11 mouse cellular contexts compared by ENCODE assay signal in the genomic region with DNA sequence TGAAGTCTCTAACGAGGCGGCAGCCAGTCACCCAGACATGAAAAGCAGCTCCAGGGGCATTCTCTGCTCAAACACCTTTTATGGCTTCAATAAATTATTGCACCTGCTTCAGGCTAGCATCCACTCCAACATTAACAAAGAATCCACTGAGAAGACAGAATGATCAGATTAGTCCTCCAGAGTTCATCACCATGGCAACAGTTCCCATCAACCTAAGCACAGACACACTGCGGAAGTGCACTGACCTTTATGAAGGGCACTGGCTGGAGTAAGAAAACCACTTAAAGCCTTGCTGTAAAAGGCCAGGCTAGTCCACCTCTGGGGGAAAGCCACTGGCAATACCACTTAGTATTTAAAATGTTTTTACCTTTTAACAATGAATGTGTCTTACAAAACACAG. TPM values are rescaled to one million over a fixed set of nuclear protein-coding genes. Genes with fewer than 3 reads are reported as not detected.
DNase-seq lines count a peak whose midpoint lies in the region; ATAC-seq lines count a peak whose summit lies in the region.
"Had no signal": no experiment of that assay in that cellular context is flagged by ENCODE, and none has a peak within 500 bp of the region (broad histone marks: within the 10 kb centered on the region; RNA-seq: fewer than 3 reads in every experiment).

No protein-coding gene starts in this region.

- peak overlapping the region; percentile 68; the same call in 1 of the 2 replicates for H3K27ac ChIP-seq in neural tube, embryonic 14.5 days (ENCODE audit: low read depth, low read length)
- H3K27ac ChIP-seq: limb, embryonic 15.5 days; macrophage had no signal

- peak; percentile 61 for DNase-seq in embryo, embryonic 10 days (ENCODE audit: low spot score)
- no peak for DNase-seq in embryo, embryonic 9.5 days (ENCODE audit: extremely low spot score)
- DNase-seq in kidney, adult 9 months = peak; percentile 42
- no peak for DNase-seq in kidney, postnatal 25 days
- peak; percentile 42 for DNase-seq in induced T-regulatory cell, adult 2 months (ENCODE audit: low read depth)
- no peak for DNase-seq in cerebellum, adult 9-10 months
- no peak for DNase-seq in layer of hippocampus, adult 11-12 months (ENCODE audit: low spot score)

- H3K4me1 ChIP-seq in neural tube, embryonic 14.5 days (ENCODE audit: control insufficient read depth, insufficient read depth, low read length) = peaks cover 9% of the 10 kb centered on the region; the same call in 1 of the 2 replicates
- H3K4me1 ChIP-seq: limb, embryonic 15.5 days had no signal

- peak; percentile 82 for ATAC-seq in neural tube, embryonic 14.5 days (ENCODE audit: low read depth)
- ATAC-seq: Patski had no signal

- no peaks in the 10 kb centered on the region for H3K27me3 ChIP-seq in neural tube, embryonic 14.5 days (ENCODE audit: control insufficient read depth, insufficient read depth, low read length)
- H3K27me3 ChIP-seq: limb, embryonic 15.5 days; Patski had no signal

- no peak overlapping the region for H3K9ac ChIP-seq in neural tube, embryonic 14.5 days (replicated peaks; ENCODE audit: low read depth, low read length)
- H3K9ac ChIP-seq: limb, embryonic 15.5 days had no signal

- H3K4me2 ChIP-seq in neural tube, embryonic 14.5 days (ENCODE audit: low read depth, low read length) = no peak overlapping the region
- H3K4me2 ChIP-seq: limb, embryonic 15.5 days had no signal

- no peaks in the 10 kb centered on the region for H3K9me3 ChIP-seq in neural tube, embryonic 14.5 days (ENCODE audit: control insufficient read depth, low read length)
- H3K9me3 ChIP-seq: limb, embryonic 15.5 days had no signal

- 10% methylated on average over 3 of the region's 3 CpGs for WGBS in neural tube, embryonic 14.5 days

- H3K4me3 ChIP-seq in neural tube, embryonic 14.5 days (ENCODE audit: low read depth, low read length) = no peak overlapping the region
- H3K4me3 ChIP-seq: limb, embryonic 15.5 days had no signal

- H3K36me3 ChIP-seq in neural tube, embryonic 14.5 days (ENCODE audit: control insufficient read depth, insufficient read depth, low read length) = peaks cover 21% of the 10 kb centered on the region

RNA-seq across cellular contexts. Expression of a gene that starts 9.7 kb away (rescaled TPM):
- 401 and 423 TPM in 2 replicates for polyA plus RNA-seq in neural tube, embryonic 14.5 days (2014; fragmentation: Nextera tagmentation; extraction: Ambion mirVana)

RNA-seq across cellular contexts. Expression of a gene that starts 9.8 kb away (rescaled TPM):
- 57.4 and 69.5 TPM in 2 replicates for polyA plus RNA-seq in neural tube, embryonic 14.5 days (2014; fragmentation: Nextera tagmentation; extraction: Ambion mirVana)

RNA-seq across cellular contexts. Expression of a gene that starts 40.6 kb away (rescaled TPM):
- polyA plus RNA-seq in neural tube, embryonic 14.5 days (2014; fragmentation: Nextera tagmentation; extraction: Ambion mirVana) = not detected in 2 replicates
- polyA plus RNA-seq: limb, embryonic 15.5 days; macrophage had no signal

Comparison
In these comparisons a context has a peak if more than half of its experiments do, and no peak if none do; other contexts are left out.
1. DNase-seq: peak in embryo, embryonic 10 days (single experiment), kidney, adult 9 months (single experiment) and induced T-regulatory cell, adult 2 months (single experiment); none in embryo, embryonic 9.5 days (single experiment), kidney, postnatal 25 days (0 of 2), cerebellum, adult 9-10 months (single experiment) and layer of hippocampus, adult 11-12 months (single experiment).